Mouse (Mus musculus) olfactory bulb, adult 2 months (tissue): ENCODE measurements around the gene Lrrc73. TPM values are rescaled to one million over a fixed set of nuclear protein-coding genes. Genes with fewer than 3 reads are reported as not detected.
A peak's percentile ranks its signal among the peaks of the same experiment; 100 is the strongest.

Experiments
- H3K27ac ChIP-seq: fragments of 200-500 bp; 2 replicates; pipeline ENCODE4 v1.5.1; 2012; ENCODE audit warnings: low read depth, low read length; ENCODE audit not compliant: insufficient read depth
- H3K4me1 ChIP-seq: fragments of 200-500 bp; 2 replicates; pipeline ENCODE4 v1.6.1; 2012; ENCODE audit warnings: low read length; ENCODE audit not compliant: control insufficient read depth, insufficient read depth
- H3K4me3 ChIP-seq: fragments of 200-500 bp; 2 replicates; pipeline ENCODE4 v1.5.1; 2012; ENCODE audit warnings: mild to moderate bottlenecking, low read depth, low read length, moderate library complexity; ENCODE audit not compliant: insufficient read depth
- CTCF ChIP-seq: fragments of 200-500 bp; IDR thresholded peaks from 2 replicates; pipeline ENCODE4 v1.5.1; 2012; ENCODE audit warnings: low read depth, mild to moderate bottlenecking, low read length, moderate library complexity; ENCODE audit not compliant: insufficient read depth
- POLR2A ChIP-seq: fragments of 200-500 bp; IDR thresholded peaks from 2 replicates; pipeline ENCODE4 v1.6.1; 2012; ENCODE audit warnings: mild to moderate bottlenecking, low read depth, low read length, moderate library complexity; ENCODE audit not compliant: insufficient read depth
- WGBS: fragments of 180-500 bp; shearing (Covaris S2); methylation state at CpG from one replicate; pipeline ENCODE4 v1.1.7; 2018; 5-methylcytosine and 5-hydroxymethylcytosine counted together
- polyA plus RNA-seq: library from polyadenylated mRNA; stranded (reverse); fragments of >200 nt; gene quantifications from 2 replicates; pipeline ENCODE4 v1.2.4, GENCODE M21; 2012; ENCODE audit warnings: low replicate concordance; ENCODE audit not compliant: missing spikeins, insufficient read depth, insufficient read length

Lrrc73 gene
- polyA plus RNA-seq, 1 experiment, result not detected

- TF ChIP-seq CTCF (no peak), POLR2A (no peak)
- Histone ChIP-seq H3K27ac (no peak overlapping the region), H3K4me3 (peak overlapping the region; percentile 70), H3K4me1 (peaks cover 20% of the 10 kb centered on the region)
- under 1% methylated on average over 47 of the region's 54 CpGs for WGBS
Observed at GRCm38 (mm10) chr17:46254106-46254505, 775 bp downstream of the Lrrc73 start.

DNA sequence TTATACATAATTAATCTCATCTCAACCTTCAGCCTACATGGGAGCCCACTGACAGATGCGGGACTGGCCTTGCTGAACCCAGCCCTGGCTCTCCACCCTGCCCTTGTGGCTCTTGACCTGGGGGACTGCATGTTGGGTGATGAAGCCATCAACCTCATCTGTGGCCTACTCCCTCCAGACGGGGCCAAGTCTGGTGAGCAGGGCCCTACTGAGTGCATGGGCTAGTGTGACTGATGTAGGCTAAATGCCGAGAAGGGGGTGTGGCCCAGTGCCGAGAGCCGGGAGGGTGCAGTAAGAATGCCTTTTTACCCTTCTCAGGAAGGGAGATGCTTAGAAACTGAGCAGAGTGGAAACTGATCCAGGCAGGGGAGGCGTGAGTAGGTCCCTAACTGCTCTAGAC lies 1.8 kb downstream of the Lrrc73 start:
- TF ChIP-seq POLR2A (no peak), CTCF (no peak)
- 19% methylated on average over 6 of the region's 6 CpGs for WGBS
- H3K27ac ChIP-seq, result no peak overlapping the region
- H3K4me3 ChIP-seq, result peak overlapping the region; percentile 70
- peaks cover 17% of the 10 kb centered on the region for H3K4me1 ChIP-seq

- 81% methylated on average over 30 of the region's 30 CpGs for WGBS
- peaks cover 13% of the 10 kb centered on the region for H3K4me1 ChIP-seq
- H3K27ac ChIP-seq, result no peak overlapping the region
- H3K4me3 ChIP-seq, result no peak overlapping the region
- TF ChIP-seq CTCF (no peak), POLR2A (no peak)
Observed at GRCm38 (mm10) chr17:46258279-46259053, 5.1 kb downstream of the Lrrc73 start.

DNA sequence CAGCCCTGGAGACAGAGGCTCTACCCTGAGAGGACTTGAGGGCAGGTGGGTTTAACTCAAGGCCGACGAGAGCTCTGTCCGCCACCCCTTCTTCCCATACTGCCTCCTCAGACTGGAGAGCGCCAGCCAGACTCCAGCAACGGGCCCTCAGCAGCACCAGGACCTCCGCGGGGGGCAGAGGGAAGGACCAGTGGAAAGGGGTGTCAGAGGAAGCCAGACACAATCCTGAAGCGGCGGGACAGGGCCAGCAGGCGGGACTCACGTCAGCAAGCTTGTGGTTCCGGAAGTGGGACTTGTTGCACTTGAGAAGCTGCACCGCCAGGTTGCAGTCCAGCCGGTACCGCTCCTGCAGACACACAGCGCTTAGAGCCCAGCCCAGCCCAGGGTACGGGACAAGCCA lies 6.3 kb downstream of the Lrrc73 start:
- Histone ChIP-seq H3K4me3 (no peak overlapping the region), H3K4me1 (peaks cover 9% of the 10 kb centered on the region), H3K27ac (no peak overlapping the region)
- 91% methylated on average over 17 of the region's 17 CpGs for WGBS
- TF ChIP-seq POLR2A, result no peak

DNA sequence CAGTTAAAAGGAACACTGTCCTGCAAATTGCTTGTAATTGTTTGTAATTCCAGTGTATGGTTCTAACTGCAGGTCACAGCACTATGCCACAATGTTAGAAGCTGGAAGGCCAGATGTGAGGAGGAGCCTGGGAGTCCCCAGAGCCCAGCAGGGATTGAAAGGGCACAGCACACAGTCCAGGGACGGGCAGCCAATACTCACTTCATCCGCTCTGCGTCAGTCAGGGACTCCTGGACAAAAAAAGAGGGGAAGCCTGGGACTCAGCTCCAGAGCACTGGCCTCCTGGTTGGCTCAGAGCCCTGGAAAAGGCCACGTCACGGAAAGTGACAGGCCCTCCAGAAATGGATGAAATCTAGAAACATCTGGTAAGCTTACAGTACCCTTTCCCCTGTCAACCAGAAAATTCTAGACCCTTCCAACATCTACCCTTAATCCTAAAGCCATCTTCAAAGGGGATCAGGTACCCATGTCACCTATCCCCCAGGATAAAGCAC lies 8.9 kb downstream of the Lrrc73 start:
- peaks cover 7% of the 10 kb centered on the region; the same call in 1 of the 2 replicates for H3K4me1 ChIP-seq
- TF ChIP-seq CTCF (no peak), POLR2A (no peak)
- H3K27ac ChIP-seq, result no peak overlapping the region
- 88% methylated on average over 5 of the region's 5 CpGs for WGBS
- H3K4me3 ChIP-seq, result no peak overlapping the region

DNA sequence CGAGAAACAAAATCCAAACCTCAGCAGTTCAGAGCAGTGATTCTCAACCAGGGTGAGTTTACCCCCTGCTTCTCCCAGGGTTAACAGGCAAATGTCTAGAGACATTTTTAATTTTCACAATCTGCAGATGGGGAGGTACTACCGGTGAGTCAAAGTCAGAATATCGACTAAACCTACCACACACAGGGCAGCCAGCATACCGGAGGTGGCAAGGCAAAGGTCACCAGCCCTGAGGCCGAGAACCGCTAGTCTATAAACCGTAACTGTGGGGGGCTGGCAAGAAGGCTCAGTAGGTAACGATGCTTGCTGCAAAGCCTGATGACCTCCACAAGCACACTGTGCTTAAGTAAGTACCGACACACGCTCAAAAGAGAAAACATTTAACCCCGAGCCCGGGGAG lies 12.2 kb downstream of the Lrrc73 start:
- H3K4me3 ChIP-seq, result no peak overlapping the region
- peaks cover 16% of the 10 kb centered on the region for H3K4me1 ChIP-seq
- WGBS, result 68% methylated on average over 12 of the region's 12 CpGs
- TF ChIP-seq CTCF (no peak), POLR2A (no peak)
- no peak overlapping the region for H3K27ac ChIP-seq

DNA sequence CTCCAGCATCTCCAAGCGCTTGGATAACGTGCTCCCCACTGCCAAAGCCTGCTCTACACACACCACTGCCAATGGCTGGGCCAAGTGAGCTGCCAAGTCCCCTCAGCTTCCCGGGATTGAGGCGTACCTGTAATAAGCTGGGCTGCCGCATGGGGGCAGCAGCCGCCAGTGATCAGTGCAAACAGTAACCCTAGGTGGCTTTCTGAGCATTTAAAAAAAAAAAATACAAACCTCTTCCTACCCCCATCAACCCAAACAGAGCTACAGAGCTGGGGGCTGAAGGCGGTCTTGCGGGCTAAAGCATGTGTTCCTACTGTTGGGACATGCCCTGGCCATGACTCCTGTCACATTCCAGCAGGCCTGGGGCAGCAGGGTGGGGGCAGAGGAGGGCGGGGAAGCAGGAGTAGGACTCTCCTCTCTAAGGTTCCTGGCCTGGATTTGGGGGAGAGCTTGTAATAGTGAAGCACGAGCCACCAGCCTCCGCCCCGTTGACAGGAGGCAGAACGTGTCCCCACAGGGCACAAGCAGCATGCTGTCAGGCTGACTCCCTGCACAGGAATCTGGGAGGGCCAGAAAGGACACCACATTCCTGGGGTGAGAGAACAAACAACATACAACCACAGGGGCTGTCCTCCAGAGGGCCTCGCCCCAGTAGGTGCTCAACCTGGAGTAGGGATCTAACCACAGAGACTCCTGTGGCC lies 12.7 kb downstream of the Lrrc73 start:
- H3K4me1 ChIP-seq, result peaks cover 16% of the 10 kb centered on the region
- WGBS, result 22% methylated on average over 14 of the region's 14 CpGs
- TF ChIP-seq CTCF (peak; percentile 85), POLR2A (no peak)
- no peak overlapping the region for H3K4me3 ChIP-seq
- no peak overlapping the region for H3K27ac ChIP-seq

DNA sequence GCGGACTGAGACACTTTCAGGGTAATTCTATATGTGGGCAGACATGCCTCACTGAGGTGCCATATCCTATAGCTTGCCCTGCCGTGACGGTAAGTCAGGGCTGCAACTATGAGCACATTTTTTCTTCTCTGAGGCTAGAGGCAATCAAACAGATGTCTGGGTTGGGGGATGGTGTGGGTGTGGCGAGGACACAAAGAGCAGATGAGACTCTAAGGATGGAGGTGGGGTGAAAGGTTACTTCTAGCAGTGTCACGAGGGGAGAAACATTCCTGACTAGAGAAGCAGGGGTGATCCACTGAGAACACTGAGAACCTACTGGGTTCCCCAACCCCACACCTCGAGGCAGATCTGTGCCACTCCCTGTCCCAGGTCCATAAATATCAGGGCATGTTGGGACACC lies 13.7 kb downstream of the Lrrc73 start:
- TF ChIP-seq POLR2A (no peak), CTCF (no peak)
- 83% methylated on average over 6 of the region's 6 CpGs for WGBS
- Histone ChIP-seq H3K27ac (no peak overlapping the region), H3K4me3 (no peak overlapping the region), H3K4me1 (peaks cover 21% of the 10 kb centered on the region)

- H3K4me1 ChIP-seq, result peaks cover 26% of the 10 kb centered on the region
- WGBS, result 90% methylated on average over 7 of the region's 7 CpGs
- TF ChIP-seq POLR2A (no peak), CTCF (no peak)
- H3K27ac ChIP-seq, result no peak overlapping the region
- no peak overlapping the region for H3K4me3 ChIP-seq
Observed at GRCm38 (mm10) chr17:46267511-46267910, 14.2 kb downstream of the Lrrc73 start.
